Mouse (Mus musculus): ENCODE measurements around the gene Slc38a3.

- TF ChIP-seq CTCF (IDR thresholded peaks at IDR 0.05; ENCODE audit: borderline replicate concordance, insufficient read depth, low read depth, low read length) (no peak), POLR2A (IDR thresholded peaks at IDR 0.05; ENCODE audit: borderline replicate concordance, insufficient read depth, low read length) (no peak)
Measured at GRCm38 (mm10) chr9:107666751-107667205, 2.6 kb downstream of the Slc38a3 start.

Measured in cerebellum, adult 2 months (tissue).